Mouse (Mus musculus): Measurements from ENCODE around the gene Sytl3. TPM values are rescaled to one million over a fixed set of nuclear protein-coding genes. Genes with fewer than 3 reads are reported as not detected.
"Not testable (repeated sequence)": the region's sequence is repeated elsewhere in the genome, so short reads cannot be mapped to it uniquely, and the experiment has no call there.

The Sytl3 gene
- total and polyA plus RNA-seq, 2 experiments: 0.18 TPM; not detected in 1

DNA sequence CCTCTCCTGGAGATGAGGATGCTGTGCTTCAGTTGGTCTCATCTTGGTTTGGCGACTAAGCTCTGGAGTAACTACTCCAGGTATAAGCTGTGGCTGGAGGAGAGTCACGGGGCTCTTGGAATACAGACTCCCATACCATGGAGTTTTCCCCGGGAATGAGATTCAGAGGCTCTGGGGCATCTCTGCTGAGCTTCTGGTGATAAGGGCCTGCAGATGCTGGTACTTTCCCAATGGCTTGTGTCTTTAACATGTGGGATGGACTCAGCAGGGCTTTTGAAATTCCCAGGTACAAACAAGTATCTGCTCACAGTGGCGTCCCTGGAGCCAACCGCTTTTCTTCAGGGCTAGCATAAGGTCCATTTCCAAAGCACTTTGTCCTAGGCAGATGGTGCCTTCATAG, 48.5 kb downstream of the Sytl3 start:
- not testable (repeated sequence) for H3K4me3 ChIP-seq (ENCODE audit: insufficient read depth, low read depth, low read length); H3K79me2 ChIP-seq (ENCODE audit: control insufficient read depth, insufficient read depth, low read length); H3K27ac ChIP-seq (replicated peaks; ENCODE audit: insufficient read depth, low read depth, low read length); H3K4me1 ChIP-seq (ENCODE audit: control insufficient read depth, insufficient read depth, low read length); H3K36me3 ChIP-seq (ENCODE audit: control insufficient read depth, insufficient read depth, low read length); H3K9ac ChIP-seq (ENCODE audit: low read depth, low read length); H3K27me3 ChIP-seq (ENCODE audit: control insufficient read depth, insufficient read depth, low read length); DNase-seq (ENCODE audit: extremely low read depth, low read depth, low spot score)
- WGBS: 89% methylated on average over 5 of the region's 5 CpGs

DNA sequence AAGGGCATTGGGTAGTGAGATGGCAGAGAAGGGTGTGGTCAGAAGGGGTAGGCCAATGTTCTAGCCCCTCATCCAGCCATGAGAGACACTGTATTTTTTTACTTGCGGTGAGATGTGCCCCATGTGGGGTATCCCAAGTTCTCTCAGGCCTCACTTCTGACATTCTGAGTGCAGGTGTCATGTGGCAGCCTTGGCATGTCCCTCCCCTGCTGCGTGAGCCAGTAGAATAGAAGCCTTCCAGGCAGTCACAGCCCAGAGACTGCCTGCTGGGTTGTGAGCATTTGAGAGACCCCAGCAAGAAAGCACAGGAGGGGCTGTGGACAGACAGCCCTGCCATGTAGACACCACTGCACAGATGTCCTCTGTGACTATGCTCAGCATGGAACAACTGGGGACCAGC, 49.3 kb downstream of the Sytl3 start:
- not testable (repeated sequence) for H3K27me3 ChIP-seq (ENCODE audit: control insufficient read depth, insufficient read depth, low read length); DNase-seq (ENCODE audit: extremely low read depth, low read depth, low spot score); H3K4me1 ChIP-seq (ENCODE audit: control insufficient read depth, insufficient read depth, low read length); H3K36me3 ChIP-seq (ENCODE audit: control insufficient read depth, insufficient read depth, low read length); H3K27ac ChIP-seq (replicated peaks; ENCODE audit: insufficient read depth, low read depth, low read length); H3K9ac ChIP-seq (ENCODE audit: low read depth, low read length); H3K79me2 ChIP-seq (ENCODE audit: control insufficient read depth, insufficient read depth, low read length); H3K4me3 ChIP-seq (ENCODE audit: insufficient read depth, low read depth, low read length)
- 89% methylated on average over 2 of the region's 2 CpGs for WGBS

DNA sequence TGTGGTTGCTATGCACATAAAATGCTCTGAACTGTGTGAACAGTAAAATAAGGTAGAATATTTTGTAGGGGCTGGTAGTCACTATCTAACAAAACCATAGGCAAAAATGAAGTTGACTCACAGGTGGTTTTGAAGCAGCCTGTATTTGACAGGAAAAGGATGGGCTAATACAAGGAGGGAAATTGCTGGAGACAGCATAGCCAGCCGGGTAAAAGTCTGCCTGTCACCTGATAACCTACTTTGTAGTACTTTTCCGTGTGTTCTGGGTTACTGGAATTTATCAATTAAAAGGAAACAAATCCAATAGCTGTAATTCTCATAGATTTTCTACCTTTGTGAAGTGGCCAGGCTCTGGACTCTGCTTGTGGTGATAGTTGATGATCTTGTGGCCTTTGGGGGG, 54.6 kb downstream of the Sytl3 start:
- 53% methylated on average over 2 of the region's 2 CpGs for WGBS

DNA sequence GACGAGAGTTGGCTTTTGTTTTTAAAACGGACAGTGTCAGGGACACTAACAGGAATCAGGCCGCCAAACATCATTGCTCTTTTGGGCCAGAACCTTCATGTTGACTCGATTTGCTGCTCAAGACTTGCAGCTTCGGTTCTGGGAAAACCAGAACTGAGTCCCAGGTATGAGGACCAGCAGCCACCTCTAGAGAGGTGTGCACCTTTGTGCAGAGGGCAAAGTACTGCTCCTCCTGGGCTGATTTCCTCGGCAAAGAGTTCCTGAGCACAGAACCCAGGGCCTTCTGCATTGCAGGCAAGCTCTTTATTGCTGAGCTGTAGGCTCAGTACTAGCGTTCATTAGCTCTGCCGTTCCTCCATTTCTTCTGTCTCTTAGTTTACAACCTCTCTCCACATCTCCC, 55.1 kb downstream of the Sytl3 start:
- H3K36me3 ChIP-seq (ENCODE audit: control insufficient read depth, insufficient read depth, low read length); H3K4me1 ChIP-seq (ENCODE audit: control insufficient read depth, insufficient read depth, low read length); H3K27me3 ChIP-seq (ENCODE audit: control insufficient read depth, insufficient read depth, low read length); H3K4me3 ChIP-seq (ENCODE audit: insufficient read depth, low read depth, low read length); H3K27ac ChIP-seq (replicated peaks; ENCODE audit: insufficient read depth, low read depth, low read length); DNase-seq (ENCODE audit: extremely low read depth, low read depth, low spot score); H3K79me2 ChIP-seq (ENCODE audit: control insufficient read depth, insufficient read depth, low read length); H3K9ac ChIP-seq (ENCODE audit: low read depth, low read length): not testable (repeated sequence)
- 83% methylated on average over 8 of the region's 8 CpGs for WGBS

More for the DNA sequence above, 54.6 kb downstream of the Sytl3 start:
- not testable (repeated sequence) for H3K4me1 ChIP-seq (ENCODE audit: control insufficient read depth, insufficient read depth, low read length); H3K36me3 ChIP-seq (ENCODE audit: control insufficient read depth, insufficient read depth, low read length); H3K9ac ChIP-seq (ENCODE audit: low read depth, low read length); DNase-seq (ENCODE audit: extremely low read depth, low read depth, low spot score); H3K27me3 ChIP-seq (ENCODE audit: control insufficient read depth, insufficient read depth, low read length); H3K4me3 ChIP-seq (ENCODE audit: insufficient read depth, low read depth, low read length); H3K79me2 ChIP-seq (ENCODE audit: control insufficient read depth, insufficient read depth, low read length); H3K27ac ChIP-seq (replicated peaks; ENCODE audit: insufficient read depth, low read depth, low read length)

DNA sequence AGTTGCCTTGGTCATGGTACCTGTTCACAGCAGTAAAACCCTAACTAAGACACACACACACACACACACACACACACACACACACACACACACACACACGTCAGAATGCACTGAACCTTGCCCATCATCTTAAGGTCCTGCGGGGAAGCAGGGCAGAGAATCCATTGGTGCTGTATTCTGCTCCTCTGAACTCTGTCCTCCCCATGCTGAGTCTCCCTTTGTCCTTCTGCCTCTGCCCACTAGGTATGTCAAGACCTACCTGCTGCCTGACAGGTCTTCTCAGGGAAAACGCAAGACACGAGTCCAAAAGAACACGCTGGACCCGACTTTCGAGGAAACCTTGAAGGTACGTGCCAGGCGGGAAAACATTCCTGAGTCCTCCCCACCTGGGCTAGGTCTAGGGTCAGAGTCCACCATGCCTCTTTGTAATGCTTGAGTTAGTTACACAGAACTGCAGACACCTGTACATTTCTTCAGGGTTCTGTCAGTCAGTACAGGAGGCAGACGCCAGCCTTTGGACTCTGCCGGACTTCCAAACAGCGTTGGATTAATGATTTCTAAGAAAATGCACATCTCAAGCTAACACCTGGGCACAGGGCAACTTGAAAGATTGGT, 69.2 kb downstream of the Sytl3 start:
- no peak overlapping the region for H3K27ac ChIP-seq (replicated peaks; ENCODE audit: insufficient read depth, low read depth, low read length)
- H3K4me3 ChIP-seq (ENCODE audit: insufficient read depth, low read depth, low read length): no peak overlapping the region
- no peak for DNase-seq (ENCODE audit: extremely low read depth, low read depth, low spot score)
- no peaks in the 10 kb centered on the region for H3K79me2 ChIP-seq (ENCODE audit: control insufficient read depth, insufficient read depth, low read length)
- H3K9ac ChIP-seq (ENCODE audit: low read depth, low read length): no peak overlapping the region
- H3K36me3 ChIP-seq (ENCODE audit: control insufficient read depth, insufficient read depth, low read length): no peaks in the 10 kb centered on the region
- no peak for TF ChIP-seq CTCF (IDR thresholded peaks at IDR 0.05; ENCODE audit: low read depth, low read length)
- no peak for TF ChIP-seq POLR2A (IDR thresholded peaks at IDR 0.05; ENCODE audit: extremely low read depth, insufficient read depth, low read length)
- no peaks in the 10 kb centered on the region for H3K27me3 ChIP-seq (ENCODE audit: control insufficient read depth, insufficient read depth, low read length)
- WGBS: 81% methylated on average over 12 of the region's 12 CpGs
- H3K4me1 ChIP-seq (ENCODE audit: control insufficient read depth, insufficient read depth, low read length): no peaks in the 10 kb centered on the region

DNA sequence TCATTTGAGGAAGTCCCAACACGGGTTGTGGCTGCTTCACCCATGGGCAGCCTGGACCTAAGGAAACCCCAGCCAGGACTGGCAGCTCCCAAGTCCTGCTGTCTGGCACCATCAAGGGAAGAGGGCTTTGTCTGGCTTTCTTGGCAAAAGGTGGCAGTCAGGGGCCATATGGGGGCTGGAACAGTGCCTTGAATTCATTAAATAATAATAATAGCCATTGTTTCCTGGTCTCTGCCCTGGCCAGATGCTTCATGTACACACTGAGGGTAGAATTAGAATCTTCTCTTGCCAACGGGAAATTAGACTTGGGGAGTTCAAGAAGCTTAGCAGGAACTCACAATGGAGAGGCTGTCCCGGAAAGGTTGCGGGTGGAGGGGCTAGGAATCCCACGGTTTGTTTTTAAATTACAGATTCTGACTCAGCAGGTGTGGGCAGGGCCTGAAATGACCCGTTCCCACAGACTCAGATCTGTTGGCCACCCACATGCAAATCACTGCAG, 70.4 kb downstream of the Sytl3 start:
- no peak overlapping the region for H3K9ac ChIP-seq (ENCODE audit: low read depth, low read length)
- H3K27ac ChIP-seq (replicated peaks; ENCODE audit: insufficient read depth, low read depth, low read length): no peak overlapping the region
- no peaks in the 10 kb centered on the region for H3K79me2 ChIP-seq (ENCODE audit: control insufficient read depth, insufficient read depth, low read length)
- 50% methylated on average over 6 of the region's 6 CpGs for WGBS
- no peaks in the 10 kb centered on the region for H3K4me1 ChIP-seq (ENCODE audit: control insufficient read depth, insufficient read depth, low read length)
- no peak for DNase-seq (ENCODE audit: extremely low read depth, low read depth, low spot score)
- no peaks in the 10 kb centered on the region for H3K27me3 ChIP-seq (ENCODE audit: control insufficient read depth, insufficient read depth, low read length)
- no peak overlapping the region for H3K4me3 ChIP-seq (ENCODE audit: insufficient read depth, low read depth, low read length)
- H3K36me3 ChIP-seq (ENCODE audit: control insufficient read depth, insufficient read depth, low read length): no peaks in the 10 kb centered on the region
- TF ChIP-seq POLR2A (IDR thresholded peaks at IDR 0.05; ENCODE audit: extremely low read depth, insufficient read depth, low read length): no peak
- no peak for TF ChIP-seq CTCF (IDR thresholded peaks at IDR 0.05; ENCODE audit: low read depth, low read length)

Data from liver, adult 2 months (tissue).